Mouse (Mus musculus) midbrain, embryonic 11.5 days (tissue): ENCODE measurements around the gene Cdk9. TPM values are rescaled to one million over a fixed set of nuclear protein-coding genes. Genes with fewer than 3 reads are reported as not detected.

Experiments used
- ATAC-seq: fragments of 200-750 bp; cut with Nextera tagmentation; 2 replicates; pipeline ENCODE4 v1.8.0; 2017; ENCODE audit warnings: moderate TSS enrichment, moderate library complexity; ENCODE audit not compliant: low FRiP score
- DNase-seq: peaks from one replicate; pipeline ENCODE4 v3.0.0; 2015; ENCODE audit warnings: low spot score; ENCODE audit errors: missing footprints
- H3K27ac ChIP-seq: fragments of 300-500 bp; sonication (generic); 2 replicates; pipeline ENCODE4 v1.5.1; 2014; ENCODE audit warnings: low read depth, low read length
- H3K27me3 ChIP-seq: fragments of 300-500 bp; sonication (generic); 2 replicates; pipeline ENCODE4 v1.6.1; 2014; ENCODE audit warnings: mild to moderate bottlenecking, low read length, moderate library complexity, mixed read lengths; ENCODE audit not compliant: control insufficient read depth, insufficient read depth
- H3K36me3 ChIP-seq: fragments of 300-500 bp; sonication (generic); 2 replicates; pipeline ENCODE4 v1.6.1; 2014; ENCODE audit warnings: mild to moderate bottlenecking, low read length, moderate library complexity, mixed read lengths; ENCODE audit not compliant: control insufficient read depth, insufficient read depth
- H3K4me1 ChIP-seq: fragments of 300-500 bp; sonication (generic); 2 replicates; pipeline ENCODE4 v1.6.1; 2014; ENCODE audit warnings: low read length; ENCODE audit not compliant: control insufficient read depth, insufficient read depth
- H3K4me2 ChIP-seq: fragments of 300-500 bp; sonication (generic); 2 replicates; pipeline ENCODE4 v1.6.1; 2014; ENCODE audit warnings: mild to moderate bottlenecking, moderate library complexity
- H3K4me3 ChIP-seq: fragments of 300-500 bp; sonication (generic); 2 replicates; pipeline ENCODE4 v1.5.1; 2014; ENCODE audit warnings: low read depth, low read length
- H3K9ac ChIP-seq: fragments of 300-500 bp; sonication (generic); 2 replicates; pipeline ENCODE4 v1.6.1; 2014; ENCODE audit warnings: low read length
- H3K9me3 ChIP-seq: fragments of 300-500 bp; sonication (generic); 2 replicates; pipeline ENCODE4 v1.6.1; 2016; ENCODE audit warnings: low read length; ENCODE audit not compliant: control insufficient read depth
- WGBS: fragments of 180-500 bp; shearing (Covaris S2); extraction: QIAGEN DNeasy Blood & Tissue Kit; methylation state at CpG from one replicate; pipeline ENCODE4 v1.1.7; 2014; 5-methylcytosine and 5-hydroxymethylcytosine counted together
- polyA plus RNA-seq: library from polyadenylated mRNA; unstranded; fragments of >200 nt; fragmentation: Nextera tagmentation; extraction: Ambion mirVana; gene quantifications from 2 replicates; pipeline ENCODE4 v1.2.1, GENCODE M21; 2014

Gene Cdk9
- polyA plus RNA-seq, 1 experiment from 2014 or later: 82.6 TPM

GRCm38 (mm10) chr2:32728463-32728862 lies 15.6 kb upstream of the Cdk9 start:
- H3K27me3 ChIP-seq: no peaks in the 10 kb centered on the region
- no peaks in the 10 kb centered on the region for H3K36me3 ChIP-seq
- 0 out of 2 replicates have a peak overlapping the region, but pooled peaks have one; percentile 2 for H3K4me2 ChIP-seq
- ATAC-seq (no peak), DNase-seq (no peak)
- 55% methylated on average over 7 of the region's 7 CpGs for WGBS
- H3K9ac ChIP-seq: no peak overlapping the region
- 0 out of 2 replicates have a peak, but pooled peaks cover 2% of the 10 kb centered on the region for H3K4me1 ChIP-seq
- H3K9me3 ChIP-seq: no peaks in the 10 kb centered on the region
- H3K4me3 ChIP-seq: no peak overlapping the region
- no peak overlapping the region for H3K27ac ChIP-seq

GRCm38 (mm10) chr2:32727435-32727834 lies 14.6 kb upstream of the Cdk9 start:
- no peaks in the 10 kb centered on the region for H3K27me3 ChIP-seq
- H3K36me3 ChIP-seq: no peaks in the 10 kb centered on the region
- H3K9me3 ChIP-seq: no peaks in the 10 kb centered on the region
- peak overlapping the region; percentile 6; the same call in 1 of the 2 replicates for H3K4me3 ChIP-seq
- DNase-seq (peak; percentile 98), ATAC-seq (peak; percentile 97)
- no peak overlapping the region for H3K27ac ChIP-seq
- H3K4me1 ChIP-seq: 0 out of 2 replicates have a peak, but pooled peaks cover 2% of the 10 kb centered on the region
- under 1% methylated on average over 16 of the region's 16 CpGs for WGBS
- peak overlapping the region; percentile 28; the same call in 1 of the 2 replicates for H3K4me2 ChIP-seq
- H3K9ac ChIP-seq: no peak overlapping the region

DNA sequence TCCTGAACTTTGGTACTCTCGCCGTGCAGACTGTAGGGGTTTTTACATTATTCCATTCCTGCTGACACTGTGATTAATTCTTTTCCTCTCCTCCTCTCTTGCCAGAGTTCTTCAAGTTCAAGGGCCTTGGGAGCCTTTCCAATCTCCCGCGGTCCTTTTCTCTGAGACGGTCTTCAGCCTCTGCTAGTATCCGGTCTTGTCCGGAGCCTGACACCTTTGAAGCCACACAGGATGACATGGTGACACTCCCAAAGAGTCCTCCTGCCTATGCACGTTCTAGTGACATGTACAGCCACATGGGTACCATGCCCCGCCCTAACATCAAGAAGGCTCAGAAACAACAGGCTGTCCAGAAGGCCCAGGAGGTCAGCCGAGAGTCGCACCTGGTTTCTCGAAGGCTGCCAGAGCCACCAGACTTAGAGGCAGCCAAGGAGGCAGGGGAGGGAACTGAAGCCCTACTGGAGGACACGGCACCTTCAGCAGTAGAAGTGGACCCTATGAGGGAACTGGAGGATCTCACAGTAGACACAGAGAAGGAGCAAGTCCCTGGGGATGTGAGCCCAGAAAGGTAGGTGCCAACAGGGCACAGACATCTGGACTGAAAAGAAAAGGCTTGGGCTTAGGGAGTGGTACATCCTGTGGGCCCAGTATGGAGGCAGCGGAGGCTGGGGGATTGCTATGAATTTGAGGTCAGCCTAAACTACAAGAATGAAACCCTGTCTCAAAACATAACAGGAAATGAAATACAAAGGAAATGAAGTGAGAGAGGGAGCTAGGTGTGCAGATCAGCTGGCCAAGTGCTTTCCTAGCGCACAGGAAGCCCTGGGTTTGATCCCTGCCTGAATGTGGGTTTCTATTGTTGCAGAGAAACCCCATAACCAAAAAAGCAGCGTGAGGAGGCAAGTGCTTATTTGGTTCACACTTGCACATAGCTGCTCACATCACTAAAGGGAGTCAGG lies 12.2 kb upstream of the Cdk9 start:
- ATAC-seq (no peak), DNase-seq (no peak)
- no peaks in the 10 kb centered on the region for H3K27me3 ChIP-seq
- H3K9me3 ChIP-seq: no peaks in the 10 kb centered on the region
- H3K4me2 ChIP-seq: no peak overlapping the region
- no peak overlapping the region for H3K4me3 ChIP-seq
- H3K9ac ChIP-seq: no peak overlapping the region
- 0 out of 2 replicates have a peak, but pooled peaks cover 2% of the 10 kb centered on the region for H3K4me1 ChIP-seq
- no peak overlapping the region for H3K27ac ChIP-seq
- H3K36me3 ChIP-seq: no peaks in the 10 kb centered on the region
- WGBS: 83% methylated on average over 16 of the region's 16 CpGs

GRCm38 (mm10) chr2:32724149-32724548 lies 11.3 kb upstream of the Cdk9 start:
- WGBS: 76% methylated on average over 4 of the region's 4 CpGs
- H3K36me3 ChIP-seq: no peaks in the 10 kb centered on the region
- no peak overlapping the region for H3K4me3 ChIP-seq
- no peak overlapping the region for H3K4me2 ChIP-seq
- H3K9me3 ChIP-seq: no peaks in the 10 kb centered on the region
- ATAC-seq (no peak), DNase-seq (no peak)
- no peaks in the 10 kb centered on the region for H3K27me3 ChIP-seq
- H3K9ac ChIP-seq: no peak overlapping the region
- H3K27ac ChIP-seq: no peak overlapping the region
- H3K4me1 ChIP-seq: 0 out of 2 replicates have a peak, but pooled peaks cover 2% of the 10 kb centered on the region

DNA sequence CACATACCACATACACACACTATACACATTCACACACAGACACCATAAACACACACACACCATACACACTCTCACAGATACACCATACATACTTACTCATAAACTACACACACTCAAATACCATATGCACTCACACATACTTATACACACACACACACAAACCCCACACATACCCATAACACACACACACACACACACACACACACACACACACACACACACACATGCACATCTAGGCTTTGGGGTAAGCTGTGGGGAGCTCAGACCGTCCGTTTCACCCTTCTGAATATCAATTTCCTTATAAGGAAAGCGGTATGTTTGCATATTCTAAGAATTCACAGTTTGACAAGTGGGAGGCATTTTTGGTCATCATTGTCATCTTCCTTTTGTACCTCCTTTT lies 9.7 kb upstream of the Cdk9 start:
- Histone ChIP-seq H3K36me3 (no peaks in the 10 kb centered on the region), H3K27me3 (no peaks in the 10 kb centered on the region), H3K9me3 (no peaks in the 10 kb centered on the region), H3K27ac (no peak overlapping the region), H3K9ac (no peak overlapping the region), H3K4me3 (no peak overlapping the region), H3K4me2 (no peak overlapping the region), H3K4me1 (0 out of 2 replicates have a peak, but pooled peaks cover under 1% of the 10 kb centered on the region)
- WGBS: 86% methylated on average over 3 of the region's 3 CpGs
- no peak for ATAC-seq
- no peak for DNase-seq

- H3K27ac ChIP-seq: no peak overlapping the region
- H3K36me3 ChIP-seq: no peaks in the 10 kb centered on the region
- no peaks in the 10 kb centered on the region for H3K9me3 ChIP-seq
- no peaks in the 10 kb centered on the region for H3K4me1 ChIP-seq
- no peak overlapping the region for H3K9ac ChIP-seq
- ATAC-seq: no peak
- H3K4me3 ChIP-seq: no peak overlapping the region
- no peak for DNase-seq
- H3K27me3 ChIP-seq: no peaks in the 10 kb centered on the region
- 67% methylated on average over 6 of the region's 6 CpGs for WGBS
- no peak overlapping the region for H3K4me2 ChIP-seq
These were observed 9.2 kb upstream of the Cdk9 start for GRCm38 (mm10) chr2:32722046-32722445.

DNA sequence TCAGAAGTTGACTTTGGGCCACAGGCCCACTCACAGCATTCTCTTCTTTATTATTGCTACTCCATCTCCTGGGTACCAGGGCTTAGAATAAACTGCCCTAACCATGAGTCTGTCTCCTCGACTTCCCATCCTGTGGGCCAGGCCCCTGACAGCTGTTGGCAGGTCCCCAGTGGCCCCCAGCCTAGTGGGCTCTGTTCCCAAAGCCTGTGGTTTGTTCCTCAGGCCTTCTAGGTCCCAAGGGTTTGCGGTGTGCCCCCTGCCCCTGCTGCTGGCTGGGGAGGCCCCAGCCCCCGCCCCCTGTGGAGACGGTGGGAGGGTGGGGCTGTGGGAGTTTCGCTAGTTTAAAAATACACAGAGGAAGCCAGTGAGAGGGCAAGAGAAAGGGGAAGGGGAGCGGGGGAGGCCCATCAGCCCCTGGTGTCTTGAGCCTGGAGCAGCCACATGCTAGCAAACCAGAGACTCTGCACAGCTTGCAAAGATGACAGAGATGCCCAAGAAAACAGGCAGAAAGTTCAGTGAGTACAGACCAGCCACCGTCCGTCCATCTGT lies 7.9 kb upstream of the Cdk9 start, which contains the start of gene Sh2d3c:
TSS of gene Sh2d3c (plus strand) at position 375 of the 549 bp plus-strand sequence.
- Histone ChIP-seq H3K9me3 (no peaks in the 10 kb centered on the region), H3K4me2 (no peak within 1 kb of the TSS), H3K4me3 (no peak within 1 kb of the TSS), H3K27ac (no peak within 1 kb of the TSS), H3K27me3 (no peaks in the 10 kb centered on the region), H3K4me1 (no peaks in the 10 kb centered on the region), H3K9ac (no peak within 1 kb of the TSS), H3K36me3 (no peaks in the 10 kb centered on the region)
- DNase-seq (no peak), ATAC-seq (no peak)
- 70% methylated on average over 8 of the region's 8 CpGs for WGBS

DNA sequence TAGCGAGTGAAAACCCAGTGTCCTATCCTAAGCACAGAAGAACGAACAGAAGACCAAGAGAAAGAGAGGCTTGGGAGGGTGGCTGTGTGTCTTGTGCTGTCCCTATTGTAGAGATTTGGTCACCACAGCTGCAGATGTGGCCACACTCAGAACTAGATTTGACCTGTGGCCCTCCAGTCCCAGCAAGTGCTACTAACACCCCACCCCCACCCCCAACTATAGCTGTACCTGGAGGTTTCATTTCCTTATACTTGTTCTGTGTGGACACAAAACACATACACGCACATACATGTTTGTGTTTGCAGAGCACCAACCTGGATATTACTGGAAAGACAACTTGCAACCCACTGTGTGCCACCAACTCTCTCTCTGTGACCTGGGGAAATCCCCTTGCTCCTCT lies 7.2 kb upstream of the Cdk9 start:
- no peak overlapping the region for H3K9ac ChIP-seq
- H3K36me3 ChIP-seq: no peaks in the 10 kb centered on the region
- H3K4me2 ChIP-seq: no peak overlapping the region
- H3K9me3 ChIP-seq: no peaks in the 10 kb centered on the region
- H3K4me3 ChIP-seq: no peak overlapping the region
- DNase-seq (no peak), ATAC-seq (no peak)
- H3K27ac ChIP-seq: no peak overlapping the region
- 92% methylated on average over 3 of the region's 3 CpGs for whole genome bisulfite sequencing
- no peaks in the 10 kb centered on the region for H3K4me1 ChIP-seq
- H3K27me3 ChIP-seq: no peaks in the 10 kb centered on the region

DNA sequence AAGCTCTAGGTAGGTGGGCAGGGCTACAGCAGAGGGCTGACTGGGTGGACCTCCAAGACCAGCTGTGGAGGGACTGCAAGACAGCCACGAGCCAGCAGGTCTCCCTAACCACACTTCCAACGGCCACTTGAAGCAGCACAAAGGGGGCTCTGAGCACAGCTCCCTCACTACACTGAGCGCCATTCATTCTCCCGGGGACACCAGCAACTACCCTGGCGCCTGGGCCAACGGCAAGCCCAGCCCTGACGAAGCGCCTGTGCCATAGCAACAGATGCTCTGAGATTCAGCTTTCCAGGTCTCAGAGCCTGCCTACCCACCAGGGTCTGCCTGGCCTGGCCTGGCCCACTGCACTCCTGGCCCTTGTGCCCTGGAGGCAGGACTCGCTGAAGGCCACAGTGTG lies 5.9 kb upstream of the Cdk9 start:
- Histone ChIP-seq H3K9me3 (no peaks in the 10 kb centered on the region), H3K27me3 (no peaks in the 10 kb centered on the region), H3K4me2 (no peak overlapping the region), H3K36me3 (no peaks in the 10 kb centered on the region), H3K27ac (no peak overlapping the region), H3K4me3 (no peak overlapping the region), H3K4me1 (peaks cover 5% of the 10 kb centered on the region), H3K9ac (no peak overlapping the region; the same call in 1 of the 2 replicates)
- no peak for ATAC-seq
- WGBS: 64% methylated on average over 9 of the region's 9 CpGs
- no peak for DNase-seq
